Mouse (Mus musculus): ENCODE measurements around the gene Slamf8.

The Slamf8 gene

GRCm38 (mm10) chr1:172590385-172590784 lies at the start of gene Slamf8:
Gene Slamf8 (minus strand): TSS chr1:172590568.
- DNase-seq (ENCODE audit: low read depth, low spot score): peak; percentile 43

DNA sequence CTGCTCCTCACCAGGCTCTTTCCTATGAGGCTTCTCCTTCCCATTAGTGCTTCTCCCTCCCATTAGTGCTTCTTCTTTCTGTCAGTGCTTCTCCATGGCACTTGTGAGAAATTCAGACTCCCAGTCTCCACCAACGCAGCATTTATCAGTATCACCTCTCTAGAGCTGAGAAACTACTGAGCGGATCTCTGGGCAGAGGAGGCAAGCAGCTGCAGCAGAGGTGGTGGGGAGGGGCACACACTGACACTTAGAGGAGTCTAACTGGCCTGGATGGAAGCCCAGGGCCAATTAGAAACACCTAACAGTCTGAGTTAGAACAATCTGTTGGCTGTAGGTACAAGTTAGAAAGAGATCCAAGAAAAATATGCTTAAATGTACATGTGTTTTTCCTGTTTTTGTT lies 48.4 kb upstream of the Slamf8 start:
- DNase-seq (ENCODE audit: low read depth, low spot score): no peak

DNA sequence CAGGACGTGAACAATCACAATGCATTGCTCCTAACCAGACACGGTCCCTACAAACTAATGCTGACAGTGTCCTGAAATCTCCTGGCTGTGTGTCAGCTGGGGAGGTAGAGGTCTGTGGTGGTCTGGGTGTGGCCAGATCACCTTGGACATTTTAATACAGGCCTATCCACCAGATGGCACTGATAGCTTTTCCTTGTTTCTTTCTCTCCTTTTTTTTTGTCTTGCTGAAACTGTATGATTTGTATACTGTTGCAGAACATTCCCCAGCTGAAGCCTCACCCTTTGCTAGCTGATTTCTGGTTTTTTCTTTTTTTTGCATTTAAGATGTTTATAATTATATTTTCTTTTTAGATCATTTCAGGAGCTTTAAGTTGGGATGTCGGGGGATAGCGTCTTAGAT lies 47.4 kb upstream of the Slamf8 start:
- no peak for DNase-seq (ENCODE audit: low read depth, low spot score)

DNA sequence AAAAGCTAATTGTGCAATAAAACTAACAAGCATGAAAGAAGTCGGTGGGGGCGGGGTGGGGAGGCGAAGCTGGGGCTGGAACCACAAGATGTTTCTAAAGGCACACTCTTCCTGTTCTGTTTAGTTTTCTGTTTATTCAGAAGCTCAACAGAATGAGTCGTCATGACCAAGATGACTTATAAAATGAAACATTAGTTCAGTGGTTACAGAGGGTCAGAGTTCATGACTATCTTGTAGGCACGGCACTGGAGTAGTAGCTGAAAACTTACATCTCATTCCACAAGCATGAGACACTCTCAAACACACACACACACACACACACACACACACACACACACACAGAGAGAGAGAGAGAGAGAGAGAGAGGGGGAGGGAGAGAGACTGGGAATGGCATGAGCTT lies 45.9 kb upstream of the Slamf8 start:
- DNase-seq (ENCODE audit: low read depth, low spot score): no peak

DNA sequence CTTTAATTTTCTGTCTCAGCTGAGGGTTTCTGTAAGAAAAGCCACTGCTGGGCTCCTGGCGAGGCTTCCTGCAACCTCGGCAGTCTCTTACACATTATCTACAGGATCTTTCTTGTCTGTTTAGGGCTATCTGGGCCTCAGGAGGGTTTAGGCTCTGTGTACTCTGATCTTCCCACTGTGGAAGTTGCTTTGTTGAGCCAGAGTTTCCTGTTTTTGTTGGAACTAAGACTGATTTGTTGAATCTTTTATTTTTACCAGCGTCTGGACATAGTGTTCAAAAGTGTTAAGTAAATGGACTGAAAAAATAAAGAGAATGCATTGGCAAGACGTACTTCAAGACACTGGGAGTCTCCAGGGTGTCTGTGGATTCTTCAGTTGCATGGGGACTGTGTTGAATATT lies 44.9 kb upstream of the Slamf8 start:
- DNase-seq (ENCODE audit: low read depth, low spot score): no peak

DNA sequence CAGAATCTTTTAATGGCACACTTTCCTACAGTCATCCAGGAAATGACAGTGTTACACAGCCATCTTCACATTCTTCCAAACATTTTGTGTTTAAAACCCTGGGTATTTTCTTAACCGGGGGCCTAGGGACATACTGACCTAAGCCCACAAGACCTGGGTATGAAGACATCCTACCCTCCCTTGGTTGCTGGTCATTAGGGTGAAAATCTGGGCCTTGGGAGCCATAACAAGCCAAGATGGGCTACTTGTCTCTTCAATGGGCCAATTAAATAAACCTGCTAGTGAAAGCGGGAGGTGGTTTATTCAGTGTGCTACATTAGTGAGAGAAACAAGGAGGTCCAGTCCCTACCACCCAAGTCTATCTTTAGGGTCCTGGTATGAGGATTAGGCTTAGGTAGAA lies 43.8 kb upstream of the Slamf8 start:
- DNase-seq (ENCODE audit: low read depth, low spot score): no peak

GRCm38 (mm10) chr1:172632451-172633326 lies 42.3 kb upstream of the Slamf8 start, which contains the start of gene Dusp23:
Gene Dusp23 (minus strand): TSS chr1:172632962.
- DNase-seq (ENCODE audit: low read depth, low spot score): peak; percentile 98

GRCm38 (mm10) chr1:172631721-172632120 lies 41.4 kb upstream of the Slamf8 start:
- DNase-seq (ENCODE audit: low read depth, low spot score): no peak

GRCm38 (mm10) chr1:172629831-172630230 lies 39.5 kb upstream of the Slamf8 start:
- no peak for DNase-seq (ENCODE audit: low read depth, low spot score)

DNA sequence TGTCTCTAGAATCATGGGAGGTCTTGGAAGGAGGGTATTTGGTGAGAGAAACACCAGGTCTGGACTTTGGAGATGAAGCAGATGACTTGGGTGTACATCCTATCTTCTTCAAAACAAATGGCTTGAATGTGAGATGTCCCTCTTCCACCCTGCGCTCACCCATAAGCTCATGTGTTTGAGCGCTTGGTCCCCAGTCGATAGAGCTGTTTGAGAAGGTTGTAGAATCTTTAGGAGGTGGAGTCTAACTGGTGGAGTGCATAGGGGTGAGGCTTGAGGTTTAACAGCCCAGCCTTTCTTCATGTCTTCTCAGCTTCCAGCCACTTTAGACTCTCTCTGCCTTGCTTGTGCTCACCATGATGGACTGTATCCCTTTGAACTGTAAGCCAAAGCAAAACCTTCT lies 35.9 kb upstream of the Slamf8 start:
- DNase-seq (ENCODE audit: low read depth, low spot score): no peak

GRCm38 (mm10) chr1:172624081-172624480 lies 33.7 kb upstream of the Slamf8 start:
- no peak for DNase-seq (ENCODE audit: low read depth, low spot score)

DNA sequence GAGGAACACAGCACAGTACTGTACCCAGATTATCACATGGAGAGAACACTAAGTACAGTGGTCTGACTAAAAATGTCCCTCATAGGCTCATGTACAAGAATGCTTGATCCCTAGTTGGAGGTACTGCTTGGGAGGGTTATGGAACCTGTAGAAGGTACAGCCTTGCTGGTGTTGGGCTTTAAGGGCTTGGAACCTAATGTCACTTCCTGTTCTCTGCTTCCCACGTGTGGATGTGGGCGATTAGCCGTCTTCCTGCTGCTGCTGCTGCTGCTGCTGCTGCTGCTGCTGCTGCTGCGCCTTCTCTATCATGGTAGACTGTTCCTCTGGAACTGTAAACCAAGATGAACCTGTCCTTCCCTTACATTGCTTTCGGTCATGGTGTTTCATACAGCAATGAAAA lies 33.2 kb upstream of the Slamf8 start:
- no peak for DNase-seq (ENCODE audit: low read depth, low spot score)

DNA sequence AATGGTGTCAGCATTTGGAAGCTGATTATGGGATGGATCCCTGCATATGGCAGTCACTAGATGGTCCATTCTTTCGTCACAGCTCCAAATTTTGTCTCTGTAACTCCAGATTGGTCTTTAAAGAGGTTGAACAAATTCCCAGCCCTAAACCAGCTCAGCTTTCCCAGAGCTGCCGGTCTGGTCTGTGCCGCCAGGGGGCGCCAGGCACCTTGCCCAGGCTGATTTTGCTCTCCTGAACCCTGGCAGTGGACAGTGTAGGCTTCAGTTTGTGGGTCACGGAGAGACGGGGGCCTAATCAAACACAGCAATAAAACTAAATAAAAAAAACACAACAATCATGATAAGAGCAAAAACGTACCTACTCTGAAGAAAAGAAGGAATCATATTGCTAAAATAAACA lies 28.9 kb upstream of the Slamf8 start:
- DNase-seq (ENCODE audit: low read depth, low spot score): peak; percentile 35

DNA sequence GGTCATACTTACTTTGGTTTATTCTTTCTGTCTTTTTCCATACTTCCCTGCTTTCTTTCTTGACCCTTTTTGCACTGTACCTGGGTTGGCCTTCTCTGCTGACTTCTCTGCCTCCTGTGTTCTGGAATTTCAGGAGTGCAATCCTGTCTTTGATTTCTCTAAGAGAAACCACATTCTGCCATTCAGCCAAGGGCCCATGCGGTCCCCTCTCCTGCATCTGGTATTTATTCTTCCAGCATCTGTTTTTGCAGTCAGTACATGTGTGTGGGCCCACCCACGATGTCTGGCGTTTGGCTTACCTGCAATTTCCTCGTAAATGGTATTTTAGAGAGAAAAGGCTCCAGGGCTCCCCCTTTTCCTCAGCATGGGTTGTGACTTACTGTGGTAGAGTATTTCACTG lies 27.8 kb upstream of the Slamf8 start:
- no peak for DNase-seq (ENCODE audit: low read depth, low spot score)

- no peak for DNase-seq (ENCODE audit: low read depth, low spot score)
These were observed 27.2 kb upstream of the Slamf8 start for GRCm38 (mm10) chr1:172617365-172618076.

DNA sequence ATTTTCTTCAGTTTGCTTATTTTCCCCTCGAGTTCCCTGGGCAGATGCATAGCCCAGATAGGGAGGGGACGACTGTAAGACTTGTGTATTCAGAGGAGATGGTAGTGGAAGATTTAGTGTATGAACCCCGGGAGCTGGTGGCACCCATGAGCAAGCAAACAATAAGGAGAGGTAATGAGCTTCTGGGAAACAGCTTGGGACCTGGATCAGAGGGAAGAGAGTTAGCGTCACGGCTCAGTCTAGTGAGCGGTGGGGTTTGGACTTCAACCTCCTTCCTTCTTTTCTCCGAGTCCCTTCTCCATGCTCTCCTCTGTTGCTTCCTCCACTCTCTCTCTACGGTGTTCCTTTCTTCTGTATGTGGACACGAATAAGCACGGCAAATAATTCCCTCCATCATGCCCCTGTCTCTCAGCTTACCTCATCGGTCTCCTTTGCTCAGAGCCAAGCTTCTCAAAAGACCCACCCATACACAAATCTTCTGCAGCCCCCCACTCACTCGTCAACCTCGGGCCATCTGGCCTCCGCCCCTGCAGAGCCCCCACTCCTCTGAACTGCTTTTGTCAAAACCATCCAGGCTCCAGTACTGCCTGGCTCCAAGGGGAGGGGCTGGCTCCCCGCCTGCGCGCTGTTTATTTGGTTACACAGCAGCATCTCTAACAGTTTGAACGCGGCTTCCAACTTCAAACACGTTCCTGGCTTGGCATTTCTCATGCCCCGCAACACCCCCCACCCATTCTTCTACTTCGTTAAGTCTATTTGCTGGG lies 26.4 kb upstream of the Slamf8 start:
- DNase-seq (ENCODE audit: low read depth, low spot score): no peak

DNA sequence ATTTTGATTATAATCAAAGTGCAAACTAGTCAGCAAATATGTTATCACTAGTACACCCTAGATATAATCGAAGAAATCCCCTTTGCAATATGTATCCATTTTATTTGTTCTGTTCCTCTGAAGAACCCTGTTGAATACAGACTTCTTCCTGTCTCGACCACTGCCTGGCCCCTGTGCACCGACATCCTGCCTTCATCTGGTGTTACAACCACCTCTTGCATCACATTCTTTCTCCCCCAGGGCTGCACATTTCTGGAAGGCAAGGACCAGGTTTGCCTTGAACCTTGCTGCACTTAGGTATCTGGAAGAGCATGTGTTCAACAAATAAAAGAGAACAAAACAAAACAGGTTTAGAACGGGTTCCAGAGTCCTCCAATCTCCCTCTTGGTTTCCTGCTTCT lies 25.0 kb upstream of the Slamf8 start:
- DNase-seq (ENCODE audit: low read depth, low spot score): no peak

DNA sequence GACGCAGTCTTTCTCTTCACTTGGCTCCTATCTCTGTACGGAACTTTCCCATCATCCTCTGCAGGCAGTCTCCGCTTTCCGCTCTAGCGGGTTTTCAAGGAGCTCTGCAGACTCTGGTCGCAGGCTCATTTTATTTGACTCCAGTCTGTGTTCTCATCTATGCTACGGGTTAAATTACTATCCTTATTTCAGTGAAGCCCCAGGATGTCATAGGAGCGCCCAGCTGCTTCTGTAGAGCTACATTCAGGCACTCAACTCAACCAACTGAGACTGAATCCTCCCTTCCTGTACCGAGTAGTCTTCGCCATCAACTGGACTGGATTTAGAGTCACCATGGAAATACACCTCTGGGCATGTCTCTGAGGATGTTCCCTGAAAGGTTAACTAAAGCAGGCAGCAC lies 24.3 kb upstream of the Slamf8 start:
- no peak for DNase-seq (ENCODE audit: low read depth, low spot score)

DNA sequence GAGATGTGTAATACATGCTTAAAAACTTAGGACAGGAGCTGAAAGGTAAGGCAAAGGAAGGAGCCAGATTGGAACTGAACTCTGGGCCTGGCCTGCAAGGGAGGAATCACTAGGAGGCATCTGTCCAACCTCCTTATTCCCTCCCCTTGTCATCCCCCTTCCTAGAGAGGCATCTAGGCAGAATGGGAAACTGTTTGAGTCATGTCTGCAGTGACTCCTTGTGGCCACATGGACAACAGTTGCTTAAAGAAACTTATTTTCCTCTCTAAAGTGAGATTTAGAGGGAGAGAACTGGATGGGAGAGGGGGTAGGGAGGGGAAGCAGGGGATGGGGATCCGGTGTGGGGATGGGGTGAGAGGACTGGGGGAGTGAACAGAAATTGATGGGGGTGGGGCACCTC lies 22.4 kb upstream of the Slamf8 start:
- DNase-seq (ENCODE audit: low read depth, low spot score): no peak

DNA sequence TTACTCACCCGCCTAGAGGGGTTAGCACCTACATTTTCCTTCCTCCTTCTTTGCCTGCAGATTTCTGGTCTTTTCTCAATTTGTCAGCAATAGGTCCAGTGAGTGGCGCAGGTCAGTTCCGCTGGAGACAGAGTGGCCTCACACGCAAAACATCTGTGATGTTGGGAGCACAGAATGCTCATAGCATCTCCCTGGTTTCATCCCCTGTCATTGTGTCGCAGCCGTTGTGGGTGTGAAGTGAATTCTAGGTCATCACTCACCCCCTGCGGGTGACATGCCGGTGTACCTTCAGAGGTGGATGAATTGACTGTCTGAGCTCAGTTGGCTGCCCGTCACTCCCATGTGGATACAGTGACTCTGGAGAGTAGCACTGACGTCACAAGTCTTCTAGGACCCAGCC lies 20.9 kb upstream of the Slamf8 start:
- no peak for DNase-seq (ENCODE audit: low read depth, low spot score)

GRCm38 (mm10) chr1:172602326-172602725 lies 12.0 kb upstream of the Slamf8 start, which contains the start of gene Fcrl6:
Gene Fcrl6 (minus strand): TSS chr1:172602551.
- DNase-seq (ENCODE audit: low read depth, low spot score): no peak

GRCm38 (mm10) chr1:172594495-172594894 lies 4.1 kb upstream of the Slamf8 start:
- DNase-seq (ENCODE audit: low read depth, low spot score): no peak
